Comparison of ENCODE assay signal across 22 mouse cellular contexts in genomic region chr15:78510736-78511135, GRCm38 (mm10). TPM values are rescaled to one million over a fixed set of nuclear protein-coding genes. Genes with fewer than 3 reads are reported as not detected.
DNase-seq lines count a peak whose midpoint lies in the region; ATAC-seq lines count a peak whose summit lies in the region.
"Had no signal": no experiment of that assay in that cellular context is flagged by ENCODE, and none has a peak within 500 bp of the region (broad histone marks: within the 10 kb centered on the region; RNA-seq: fewer than 3 reads in every experiment).

No protein-coding gene starts in this region.

- H3K4me1 ChIP-seq in lung, embryonic 15.5 days: peaks cover 10% of the 10 kb centered on the region
- H3K4me1 ChIP-seq in kidney, embryonic 14.5 days (ENCODE audit: control insufficient read depth, insufficient read depth, low read length): peaks cover 14% of the 10 kb centered on the region; the same call in 1 of the 2 replicates

- H3K36me3 ChIP-seq in lung, embryonic 15.5 days: no peaks in the 10 kb centered on the region
- no peaks in the 10 kb centered on the region for H3K36me3 ChIP-seq in kidney, embryonic 14.5 days (ENCODE audit: control insufficient read depth, insufficient read depth, low read length)
- H3K36me3 ChIP-seq: embryonic facial prominence, embryonic 15.5 days; heart, embryonic 10.5 days; hindbrain, embryonic 15.5 days; limb, embryonic 12.5 days; midbrain, embryonic 12.5 days had no signal

- H3K4me2 ChIP-seq in lung, embryonic 15.5 days: no peak overlapping the region
- no peak overlapping the region for H3K4me2 ChIP-seq in kidney, embryonic 14.5 days (replicated peaks; ENCODE audit: low read depth, low read length)
- H3K4me2 ChIP-seq: embryonic facial prominence, embryonic 15.5 days; forebrain, embryonic 13.5 days; hindbrain, embryonic 15.5 days had no signal

- no peaks in the 10 kb centered on the region for H3K27me3 ChIP-seq in lung, embryonic 15.5 days
- no peaks in the 10 kb centered on the region for H3K27me3 ChIP-seq in kidney, embryonic 14.5 days (ENCODE audit: control insufficient read depth, insufficient read depth, low read length)
- H3K27me3 ChIP-seq: embryonic facial prominence, embryonic 15.5 days; forebrain, embryonic 13.5 days; hindbrain, embryonic 15.5 days; limb, embryonic 12.5 days; midbrain, embryonic 12.5 days had no signal

- no peak for DNase-seq in lung, postnatal 25 days (ENCODE audit: low spot score)
- DNase-seq in CD4-positive, CD25-positive, alpha-beta regulatory T cell, adult 2 months (ENCODE audit: low read depth, low spot score): peak; percentile 44
- peak; percentile 49 to 69 for DNase-seq in natural killer cell, adult 2 months (ENCODE audit: low spot score in 2 of 2)
- DNase-seq in urinary bladder, postnatal 25 days (ENCODE audit: low spot score): no peak
- DNase-seq: adrenal gland, postnatal 25 days; cerebellum, adult 2 months; gastrocnemius, postnatal 36 days; kidney, adult 2 months; kidney, postnatal 36 days; lung, postnatal 36 days had no signal

- 69% methylated on average over 6 of the region's 6 CpGs for WGBS in lung, embryonic 15.5 days
- WGBS in kidney, embryonic 14.5 days: 93% methylated on average over 6 of the region's 6 CpGs

- no peak overlapping the region for H3K4me3 ChIP-seq in lung, embryonic 15.5 days
- no peak overlapping the region for H3K4me3 ChIP-seq in kidney, embryonic 14.5 days (ENCODE audit: low read length)
- H3K4me3 ChIP-seq: embryonic facial prominence, embryonic 15.5 days; forebrain, embryonic 13.5 days; heart, embryonic 10.5 days; hindbrain, embryonic 15.5 days; limb, embryonic 12.5 days; midbrain, embryonic 12.5 days had no signal

- no peak overlapping the region for H3K9ac ChIP-seq in lung, embryonic 15.5 days
- H3K9ac ChIP-seq in kidney, embryonic 14.5 days (ENCODE audit: low read depth, low read length): no peak overlapping the region
- H3K9ac ChIP-seq: embryonic facial prominence, embryonic 15.5 days; forebrain, embryonic 13.5 days; hindbrain, embryonic 15.5 days; limb, embryonic 12.5 days; liver, embryonic 14.5 days; midbrain, embryonic 12.5 days had no signal

- no peak for ATAC-seq in lung, embryonic 15.5 days (ENCODE audit: borderline replicate concordance, extremely low read depth, low FRiP score, low TSS enrichment)
- ATAC-seq in common myeloid progenitor, adult 5-6 weeks (replicated peaks; ENCODE audit: low read depth, poor library complexity, severe bottlenecking): 0 out of 2 replicates have a peak, but pooled peaks have one; percentile 17
- no peak for ATAC-seq in kidney, embryonic 14.5 days (ENCODE audit: low FRiP score, low TSS enrichment)
- ATAC-seq: forebrain, embryonic 13.5 days had no signal

- H3K9me3 ChIP-seq in lung, embryonic 15.5 days: no peaks in the 10 kb centered on the region
- no peaks in the 10 kb centered on the region for H3K9me3 ChIP-seq in kidney, embryonic 14.5 days (ENCODE audit: control insufficient read depth, low read length)
- H3K9me3 ChIP-seq: embryonic facial prominence, embryonic 15.5 days; forebrain, embryonic 13.5 days; heart, embryonic 10.5 days; hindbrain, embryonic 15.5 days; limb, embryonic 12.5 days; midbrain, embryonic 12.5 days had no signal

- H3K27ac ChIP-seq in lung, embryonic 15.5 days: peak overlapping the region; percentile 6; the same call in 1 of the 2 replicates
- no peak overlapping the region for H3K27ac ChIP-seq in kidney, embryonic 14.5 days (ENCODE audit: low read depth, low read length)
- H3K27ac ChIP-seq: embryonic facial prominence, embryonic 15.5 days; forebrain, embryonic 13.5 days; hindbrain, embryonic 15.5 days; liver, embryonic 14.5 days had no signal

RNA-seq across cellular contexts. Expression of gene Il2rb, which starts 15.7 kb away (rescaled TPM):
- polyA plus RNA-seq in lung, embryonic 15.5 days (2015; fragmentation: Nextera tagmentation; extraction: Ambion mirVana): 0.25 and 1.3 TPM in 2 replicates
- total RNA-seq in common myeloid progenitor, adult 5-6 weeks (2017): 0.19 and 1.9 TPM in 2 replicates
- 0.07 and 0.60 TPM in 2 replicates for polyA plus RNA-seq in kidney, embryonic 14.5 days (2014; fragmentation: Nextera tagmentation; extraction: Ambion mirVana)
- total RNA-seq: gastrocnemius, postnatal 36 days had no signal
- polyA plus RNA-seq: forebrain, embryonic 13.5 days; heart, embryonic 10.5 days; midbrain, embryonic 12.5 days had no signal

RNA-seq across cellular contexts. Expression of gene C1qtnf6, which starts 20.5 kb away (rescaled TPM):
- polyA plus RNA-seq in lung, embryonic 15.5 days (2015; fragmentation: Nextera tagmentation; extraction: Ambion mirVana): 31.1 and 33.1 TPM in 2 replicates
- total RNA-seq in common myeloid progenitor, adult 5-6 weeks (2017): 0.24 and 0.50 TPM in 2 replicates
- polyA plus RNA-seq in kidney, embryonic 14.5 days (2014; fragmentation: Nextera tagmentation; extraction: Ambion mirVana): 26.0 and 31.9 TPM in 2 replicates

RNA-seq across cellular contexts. Expression of gene Sstr3, which starts 33.7 kb away (rescaled TPM):
- 0.05 TPM in 1 of 2 replicates, not detected in the other for polyA plus RNA-seq in lung, embryonic 15.5 days (2015; fragmentation: Nextera tagmentation; extraction: Ambion mirVana)
- total RNA-seq in common myeloid progenitor, adult 5-6 weeks (2017): not detected in 2 replicates
- polyA plus RNA-seq in kidney, embryonic 14.5 days (2014; fragmentation: Nextera tagmentation; extraction: Ambion mirVana): 0.21 and 0.23 TPM in 2 replicates
- total RNA-seq: gastrocnemius, postnatal 36 days; heart, postnatal 14 days had no signal
- polyA plus RNA-seq: embryonic facial prominence, embryonic 15.5 days; heart, embryonic 10.5 days had no signal

RNA-seq across cellular contexts. Expression of gene Tmprss6, which starts 42.3 kb away (rescaled TPM):
- 0.06 and 0.20 TPM in 2 replicates for polyA plus RNA-seq in lung, embryonic 15.5 days (2015; fragmentation: Nextera tagmentation; extraction: Ambion mirVana)
- total RNA-seq in common myeloid progenitor, adult 5-6 weeks (2017): not detected in 2 replicates
- polyA plus RNA-seq in kidney, embryonic 14.5 days (2014; fragmentation: Nextera tagmentation; extraction: Ambion mirVana): 0.34 and 0.49 TPM in 2 replicates
- total RNA-seq: gastrocnemius, postnatal 36 days; heart, postnatal 14 days; layer of hippocampus, postnatal 10 days had no signal
- polyA plus RNA-seq: forebrain, embryonic 13.5 days had no signal

Comparison
In these comparisons a context has a peak if more than half of its experiments do, and no peak if none do; other contexts are left out.
1. DNase-seq: peak in CD4-positive, CD25-positive, alpha-beta regulatory T cell, adult 2 months (single experiment) and natural killer cell, adult 2 months (2 of 2); none in lung, postnatal 25 days (single experiment) and urinary bladder, postnatal 25 days (single experiment).